Mouse (Mus musculus): ENCODE results near the gene Fmo2. TPM values are rescaled to one million over a fixed set of nuclear protein-coding genes. Genes with fewer than 3 reads are reported as not detected.

Fmo2 gene
- polyA plus RNA-seq, 1 experiment from 2014 or later: not detected

DNA sequence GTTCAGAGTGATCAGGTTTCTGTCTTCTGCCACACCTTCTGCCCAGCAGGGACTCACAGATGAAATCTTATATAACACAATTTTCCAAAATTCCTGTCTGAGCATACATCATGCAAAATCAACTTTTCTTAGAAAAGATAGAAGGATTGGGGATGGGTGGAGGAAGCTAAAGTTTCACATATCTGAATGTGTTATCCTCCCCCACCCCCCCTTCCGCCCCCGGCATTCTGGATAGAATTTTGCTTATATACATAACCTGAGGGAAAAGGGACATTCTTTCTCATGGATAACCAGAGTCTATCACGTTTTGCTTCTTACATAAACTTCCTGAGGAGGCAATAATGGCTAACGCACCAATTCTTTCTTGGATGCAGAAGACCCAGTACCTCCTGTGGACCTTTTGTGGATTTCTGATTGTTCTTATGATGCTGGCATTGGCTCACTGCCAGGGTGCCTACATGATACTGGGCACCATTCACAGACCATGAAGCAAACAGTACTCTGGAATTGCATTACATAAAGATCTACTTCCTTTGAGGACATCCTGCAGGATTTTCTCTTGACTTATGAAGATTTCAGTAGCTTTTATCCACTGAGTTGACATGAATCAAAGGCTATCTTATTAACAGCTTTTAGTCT, 36.0 kb upstream of the Fmo2 start:
- Histone ChIP-seq H3K4me3 (ENCODE audit: low read depth, low read length) (no peak overlapping the region), H3K4me1 (ENCODE audit: control insufficient read depth, insufficient read depth, low read length) (no peaks in the 10 kb centered on the region), H3K27me3 (ENCODE audit: control insufficient read depth, insufficient read depth, low read length) (no peaks in the 10 kb centered on the region), H3K9ac (ENCODE audit: low read length) (no peak overlapping the region), H3K27ac (ENCODE audit: low read depth, low read length) (no peak overlapping the region), H3K4me2 (ENCODE audit: low read depth) (no peak overlapping the region), H3K9me3 (ENCODE audit: control insufficient read depth, low read length) (no peaks in the 10 kb centered on the region), H3K36me3 (ENCODE audit: control insufficient read depth, insufficient read depth, low read length) (no peaks in the 10 kb centered on the region)
- ATAC-seq (ENCODE audit: insufficient read depth, low FRiP score, low TSS enrichment) (no peak), DNase-seq (ENCODE audit: low spot score) (no peak)
- 77% methylated on average over 4 of the region's 4 CpGs for WGBS

DNA sequence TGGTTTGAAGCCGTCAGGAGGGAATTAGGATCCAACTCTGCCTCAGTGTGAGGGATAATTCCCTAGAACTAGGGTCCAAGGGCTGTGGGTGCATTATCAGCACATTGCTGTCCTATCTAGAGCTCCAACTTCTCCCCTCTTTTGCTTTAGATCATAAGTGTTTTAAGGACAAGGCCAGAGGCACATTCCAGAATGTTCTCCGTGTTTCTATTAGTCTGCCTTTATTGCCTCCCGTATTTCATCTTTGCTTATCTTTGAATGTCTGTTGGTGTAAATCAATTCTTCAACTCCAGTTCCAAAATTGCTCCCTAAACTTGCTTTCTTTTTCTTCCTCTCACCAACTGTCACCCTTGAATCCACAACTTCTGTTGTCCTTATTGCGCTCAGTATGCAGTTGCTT, 33.9 kb upstream of the Fmo2 start:
- no peak overlapping the region for H3K4me3 ChIP-seq (ENCODE audit: low read depth, low read length)
- H3K9ac ChIP-seq (ENCODE audit: low read length): no peak overlapping the region
- ATAC-seq (ENCODE audit: insufficient read depth, low FRiP score, low TSS enrichment) (no peak), DNase-seq (ENCODE audit: low spot score) (no peak)
- no peaks in the 10 kb centered on the region for H3K4me1 ChIP-seq (ENCODE audit: control insufficient read depth, insufficient read depth, low read length)
- no peaks in the 10 kb centered on the region for H3K27me3 ChIP-seq (ENCODE audit: control insufficient read depth, insufficient read depth, low read length)
- no peaks in the 10 kb centered on the region for H3K36me3 ChIP-seq (ENCODE audit: control insufficient read depth, insufficient read depth, low read length)
- no peak overlapping the region for H3K27ac ChIP-seq (ENCODE audit: low read depth, low read length)
- whole genome bisulfite sequencing: 91% methylated on average over 4 of the region's 4 CpGs
- H3K9me3 ChIP-seq (ENCODE audit: control insufficient read depth, low read length): no peaks in the 10 kb centered on the region
- H3K4me2 ChIP-seq (ENCODE audit: low read depth): no peak overlapping the region

DNA sequence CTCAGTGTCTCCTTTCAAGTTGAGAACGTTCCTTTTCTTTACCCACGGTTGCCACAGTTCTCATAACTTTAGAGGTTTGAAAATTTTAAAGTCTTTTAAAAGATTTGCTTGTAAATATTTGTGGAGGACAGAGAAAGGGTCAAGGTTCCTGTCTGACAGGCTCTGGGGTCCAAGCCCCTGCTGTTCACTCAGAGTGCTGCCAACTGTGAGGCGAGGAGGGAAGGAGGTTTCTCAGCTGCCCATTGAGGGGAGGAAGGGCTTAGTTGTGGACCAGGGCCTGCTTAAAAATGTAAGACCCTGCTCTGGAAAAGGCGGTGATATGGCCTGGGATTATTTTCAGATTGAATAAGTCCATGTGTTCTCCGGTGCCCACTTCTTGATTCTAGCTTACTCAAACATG, 33.4 kb upstream of the Fmo2 start:
- Histone ChIP-seq H3K4me3 (ENCODE audit: low read depth, low read length) (no peak overlapping the region), H3K36me3 (ENCODE audit: control insufficient read depth, insufficient read depth, low read length) (no peaks in the 10 kb centered on the region), H3K9ac (ENCODE audit: low read length) (no peak overlapping the region), H3K4me2 (ENCODE audit: low read depth) (no peak overlapping the region), H3K4me1 (ENCODE audit: control insufficient read depth, insufficient read depth, low read length) (no peaks in the 10 kb centered on the region), H3K27ac (ENCODE audit: low read depth, low read length) (no peak overlapping the region), H3K27me3 (ENCODE audit: control insufficient read depth, insufficient read depth, low read length) (no peaks in the 10 kb centered on the region), H3K9me3 (ENCODE audit: control insufficient read depth, low read length) (no peaks in the 10 kb centered on the region)
- ATAC-seq (ENCODE audit: insufficient read depth, low FRiP score, low TSS enrichment) (no peak), DNase-seq (ENCODE audit: low spot score) (no peak)
- WGBS: 90% methylated on average over 5 of the region's 5 CpGs

DNA sequence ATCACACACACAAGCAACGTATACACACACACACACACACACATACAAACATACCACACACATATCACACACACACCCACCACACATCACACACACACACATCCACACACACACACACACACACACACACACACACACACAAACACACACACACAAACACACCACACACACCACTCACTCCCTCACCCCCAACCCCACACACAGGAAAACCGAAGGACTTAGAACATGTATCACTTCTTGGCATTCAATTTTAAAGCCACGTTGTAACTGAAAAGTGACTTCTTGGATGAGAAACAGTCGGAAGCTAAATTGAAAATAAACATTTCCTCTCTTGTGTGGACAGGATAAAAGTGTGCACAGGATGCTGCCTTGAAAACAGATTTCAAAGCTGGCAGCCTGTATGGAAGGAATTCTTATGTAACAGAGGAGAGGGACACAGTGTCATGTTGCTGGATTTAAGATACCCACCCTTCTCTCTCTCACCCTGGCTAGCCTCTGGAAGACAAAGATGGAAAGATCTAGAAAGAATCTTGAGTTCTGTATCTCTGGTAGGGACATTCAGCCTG, 32.9 kb upstream of the Fmo2 start:
- H3K27ac ChIP-seq (ENCODE audit: low read depth, low read length): no peak overlapping the region
- H3K36me3 ChIP-seq (ENCODE audit: control insufficient read depth, insufficient read depth, low read length): no peaks in the 10 kb centered on the region
- H3K9ac ChIP-seq (ENCODE audit: low read length): no peak overlapping the region
- H3K4me1 ChIP-seq (ENCODE audit: control insufficient read depth, insufficient read depth, low read length): no peaks in the 10 kb centered on the region
- no peak overlapping the region for H3K4me3 ChIP-seq (ENCODE audit: low read depth, low read length)
- H3K9me3 ChIP-seq (ENCODE audit: control insufficient read depth, low read length): no peaks in the 10 kb centered on the region
- no peak overlapping the region for H3K4me2 ChIP-seq (ENCODE audit: low read depth)
- no peak for ATAC-seq (ENCODE audit: insufficient read depth, low FRiP score, low TSS enrichment)
- WGBS: 93% methylated on average over 4 of the region's 4 CpGs
- DNase-seq (ENCODE audit: low spot score): no peak
- no peaks in the 10 kb centered on the region for H3K27me3 ChIP-seq (ENCODE audit: control insufficient read depth, insufficient read depth, low read length)

DNA sequence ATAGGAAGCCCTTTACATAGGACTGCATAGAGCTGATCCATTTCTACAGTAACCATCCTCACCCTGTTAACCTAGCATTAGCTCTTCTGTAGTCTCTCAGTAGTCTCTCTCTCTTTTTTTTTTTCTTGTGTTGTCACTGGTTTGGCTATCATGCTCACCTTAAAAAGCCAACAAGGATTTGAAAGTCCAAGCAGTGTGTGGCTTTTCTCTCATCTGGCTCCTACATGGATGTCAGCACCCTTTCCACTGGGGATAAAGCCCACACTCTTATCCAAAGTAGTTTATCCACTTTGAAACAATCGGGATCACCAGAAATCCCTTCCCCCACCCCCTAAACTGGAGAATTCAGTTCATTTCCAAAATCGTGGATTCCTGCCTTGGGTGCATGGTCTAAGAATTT, 32.1 kb upstream of the Fmo2 start:
- no peaks in the 10 kb centered on the region for H3K4me1 ChIP-seq (ENCODE audit: control insufficient read depth, insufficient read depth, low read length)
- no peak for DNase-seq (ENCODE audit: low spot score)
- no peak overlapping the region for H3K4me2 ChIP-seq (ENCODE audit: low read depth)
- no peaks in the 10 kb centered on the region for H3K27me3 ChIP-seq (ENCODE audit: control insufficient read depth, insufficient read depth, low read length)
- H3K9me3 ChIP-seq (ENCODE audit: control insufficient read depth, low read length): no peaks in the 10 kb centered on the region
- WGBS: 77% methylated on average over 2 of the region's 2 CpGs
- H3K27ac ChIP-seq (ENCODE audit: low read depth, low read length): no peak overlapping the region
- no peak for ATAC-seq (ENCODE audit: insufficient read depth, low FRiP score, low TSS enrichment)
- H3K9ac ChIP-seq (ENCODE audit: low read length): no peak overlapping the region
- H3K36me3 ChIP-seq (ENCODE audit: control insufficient read depth, insufficient read depth, low read length): no peaks in the 10 kb centered on the region
- H3K4me3 ChIP-seq (ENCODE audit: low read depth, low read length): no peak overlapping the region

DNA sequence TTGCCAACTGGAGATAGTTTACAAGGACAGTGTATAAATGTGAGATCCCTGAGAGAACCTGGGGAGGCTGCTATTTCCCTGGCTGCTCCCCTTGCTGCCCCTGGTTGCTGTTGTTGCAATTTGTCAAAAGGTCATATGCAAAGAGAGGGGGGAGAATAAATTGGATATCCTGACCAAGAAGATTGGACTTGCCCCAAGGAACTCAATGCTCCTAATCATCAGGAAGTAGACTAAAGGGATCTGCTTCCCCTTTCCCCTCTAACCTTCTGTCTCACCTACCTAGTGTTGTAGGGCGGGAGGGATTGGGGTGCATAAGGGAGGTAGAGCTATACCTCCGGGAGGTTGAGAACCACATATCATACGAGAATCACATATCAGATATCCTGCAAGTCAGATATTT, 30.6 kb upstream of the Fmo2 start:
- Histone ChIP-seq H3K4me3 (ENCODE audit: low read depth, low read length) (no peak overlapping the region), H3K27me3 (ENCODE audit: control insufficient read depth, insufficient read depth, low read length) (no peaks in the 10 kb centered on the region), H3K9me3 (ENCODE audit: control insufficient read depth, low read length) (no peaks in the 10 kb centered on the region), H3K9ac (ENCODE audit: low read length) (no peak overlapping the region), H3K4me2 (ENCODE audit: low read depth) (no peak overlapping the region), H3K27ac (ENCODE audit: low read depth, low read length) (no peak overlapping the region), H3K4me1 (ENCODE audit: control insufficient read depth, insufficient read depth, low read length) (no peaks in the 10 kb centered on the region), H3K36me3 (ENCODE audit: control insufficient read depth, insufficient read depth, low read length) (no peaks in the 10 kb centered on the region)
- 92% methylated on average over 3 of the region's 3 CpGs for WGBS
- ATAC-seq (ENCODE audit: insufficient read depth, low FRiP score, low TSS enrichment) (no peak), DNase-seq (ENCODE audit: low spot score) (no peak)

DNA sequence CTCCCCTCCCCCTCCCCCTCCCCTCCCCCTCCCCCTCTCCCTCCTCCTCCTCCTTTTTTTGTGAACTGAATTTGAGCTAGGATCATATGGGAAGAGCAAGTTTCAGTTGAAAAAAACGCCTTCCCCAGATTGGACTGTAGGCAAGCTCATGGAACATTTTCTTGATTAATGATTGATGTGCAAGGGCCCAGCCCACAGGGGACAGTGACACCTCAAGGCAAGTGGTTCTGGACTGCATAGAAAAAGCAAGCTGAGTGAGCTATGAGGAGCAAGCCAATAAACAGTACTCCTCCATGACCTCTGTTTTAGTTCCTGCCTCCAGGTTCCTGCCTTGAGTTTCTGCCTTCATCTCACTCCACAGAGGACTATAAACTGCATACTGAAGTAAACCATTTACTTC, 26.6 kb upstream of the Fmo2 start:
- Histone ChIP-seq H3K27me3 (ENCODE audit: control insufficient read depth, insufficient read depth, low read length) (no peaks in the 10 kb centered on the region), H3K36me3 (ENCODE audit: control insufficient read depth, insufficient read depth, low read length) (no peaks in the 10 kb centered on the region), H3K4me1 (ENCODE audit: control insufficient read depth, insufficient read depth, low read length) (no peaks in the 10 kb centered on the region), H3K9me3 (ENCODE audit: control insufficient read depth, low read length) (no peaks in the 10 kb centered on the region), H3K9ac (ENCODE audit: low read length) (no peak overlapping the region), H3K27ac (ENCODE audit: low read depth, low read length) (no peak overlapping the region), H3K4me3 (ENCODE audit: low read depth, low read length) (no peak overlapping the region), H3K4me2 (ENCODE audit: low read depth) (no peak overlapping the region)
- DNase-seq (ENCODE audit: low spot score) (no peak), ATAC-seq (ENCODE audit: insufficient read depth, low FRiP score, low TSS enrichment) (no peak)
- WGBS: 86% methylated on average over 1 of the region's 1 CpGs

DNA sequence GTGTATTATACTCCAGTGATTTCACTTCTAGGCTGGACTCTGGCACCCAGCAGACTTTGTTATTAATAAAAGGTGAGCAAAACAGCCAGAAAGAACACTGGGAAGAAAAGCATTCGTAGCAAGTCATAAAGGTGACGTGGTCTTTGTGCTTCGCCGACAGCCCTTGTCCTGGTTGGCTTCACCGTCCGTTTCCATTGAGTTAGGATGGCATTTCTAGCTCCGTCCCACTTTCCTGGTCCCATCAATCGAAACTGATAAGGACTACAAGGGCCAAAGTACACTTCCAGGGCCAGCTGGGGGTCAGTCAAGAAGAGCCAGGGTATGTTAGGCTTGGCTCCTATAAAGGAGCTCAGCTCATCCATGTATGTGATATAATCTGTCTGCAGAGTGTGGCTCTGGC, 18.1 kb upstream of the Fmo2 start:
- WGBS: 85% methylated on average over 8 of the region's 8 CpGs

DNA sequence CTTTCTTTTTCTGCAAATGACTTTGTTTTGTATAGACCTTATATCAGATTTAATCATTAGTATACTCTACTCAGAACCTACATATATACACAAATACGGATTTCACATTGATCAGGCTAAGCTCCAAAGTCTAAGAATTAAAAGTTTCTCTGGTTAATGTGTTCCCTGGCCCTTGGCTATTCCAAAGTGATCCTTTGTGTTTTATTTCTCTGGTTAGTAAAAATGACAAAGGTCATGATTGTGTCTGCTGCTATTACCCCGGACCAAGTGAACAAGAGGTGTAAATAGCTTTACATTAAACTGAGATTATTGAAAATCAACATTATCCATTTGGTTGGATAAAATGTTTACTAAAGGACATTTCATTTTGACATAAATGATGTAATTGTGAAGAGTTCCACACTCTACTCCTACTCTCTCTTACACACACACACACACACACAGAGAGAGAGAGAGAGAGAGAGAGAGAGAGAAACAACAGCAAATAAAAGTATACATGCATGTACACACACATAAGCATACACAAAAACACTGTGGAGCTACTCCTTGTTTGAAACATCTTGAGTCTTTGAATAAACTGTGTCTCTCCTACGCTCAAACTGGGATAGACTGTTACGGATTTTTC, 16.5 kb upstream of the Fmo2 start:
- no peak overlapping the region for H3K4me2 ChIP-seq (ENCODE audit: low read depth)
- H3K9me3 ChIP-seq (ENCODE audit: control insufficient read depth, low read length): no peaks in the 10 kb centered on the region
- no peak overlapping the region for H3K9ac ChIP-seq (ENCODE audit: low read length)
- no peaks in the 10 kb centered on the region for H3K27me3 ChIP-seq (ENCODE audit: control insufficient read depth, insufficient read depth, low read length)
- 85% methylated on average over 4 of the region's 4 CpGs for WGBS
- no peak overlapping the region for H3K4me3 ChIP-seq (ENCODE audit: low read depth, low read length)
- no peaks in the 10 kb centered on the region for H3K4me1 ChIP-seq (ENCODE audit: control insufficient read depth, insufficient read depth, low read length)
- H3K36me3 ChIP-seq (ENCODE audit: control insufficient read depth, insufficient read depth, low read length): no peaks in the 10 kb centered on the region
- no peak overlapping the region for H3K27ac ChIP-seq (ENCODE audit: low read depth, low read length)
- DNase-seq (ENCODE audit: low spot score): no peak
- ATAC-seq (ENCODE audit: insufficient read depth, low FRiP score, low TSS enrichment): no peak

More for the DNA sequence above, 18.1 kb upstream of the Fmo2 start:
- H3K4me3 ChIP-seq (ENCODE audit: low read depth, low read length): no peak overlapping the region
- H3K27ac ChIP-seq (ENCODE audit: low read depth, low read length): no peak overlapping the region
- DNase-seq (ENCODE audit: low spot score): no peak
- H3K36me3 ChIP-seq (ENCODE audit: control insufficient read depth, insufficient read depth, low read length): no peaks in the 10 kb centered on the region
- H3K27me3 ChIP-seq (ENCODE audit: control insufficient read depth, insufficient read depth, low read length): no peaks in the 10 kb centered on the region
- no peak overlapping the region for H3K9ac ChIP-seq (ENCODE audit: low read length)
- H3K9me3 ChIP-seq (ENCODE audit: control insufficient read depth, low read length): no peaks in the 10 kb centered on the region
- no peak for ATAC-seq (ENCODE audit: insufficient read depth, low FRiP score, low TSS enrichment)
- no peak overlapping the region for H3K4me2 ChIP-seq (ENCODE audit: low read depth)
- H3K4me1 ChIP-seq (ENCODE audit: control insufficient read depth, insufficient read depth, low read length): no peaks in the 10 kb centered on the region
